Mouse (Mus musculus) heart, embryonic 11.5 days (tissue): ENCODE results near the gene Ifitm10. TPM values are rescaled to one million over a fixed set of nuclear protein-coding genes. Genes with fewer than 3 reads are reported as not detected.

Source experiments
- polyA plus RNA-seq: library from polyadenylated mRNA; unstranded; fragments of >200 nt; fragmentation: Nextera tagmentation; extraction: Ambion mirVana; gene quantifications from 2 replicates; pipeline ENCODE4 v1.2.1, GENCODE M21; 2014

Gene Ifitm10
- polyA plus RNA-seq, 1 experiment from 2014 or later = 7.6 TPM

Other genes with a start within 250 kb of the Ifitm10 start
- gene Gm39115, start 237.7 kb downstream of the Ifitm10 start, polyA plus RNA-seq = not detected in 2 replicates
- gene Gm45337, start 229.1 kb downstream of the Ifitm10 start, polyA plus RNA-seq = not detected in 2 replicates
- not detected in 2 replicates for gene Gm29735, start 216.6 kb downstream of the Ifitm10 start, polyA plus RNA-seq
- not detected in 2 replicates for gene Gm4553, start 208.0 kb downstream of the Ifitm10 start, polyA plus RNA-seq
- not detected in 2 replicates for gene Krtap5-2, start 197.7 kb downstream of the Ifitm10 start, polyA plus RNA-seq
- not detected in 2 replicates for gene Gm10153, start 183.4 kb downstream of the Ifitm10 start, polyA plus RNA-seq
- not detected in 2 replicates for gene Krtap5-3, start 172.4 kb downstream of the Ifitm10 start, polyA plus RNA-seq
- gene Gm7579, start 161.9 kb downstream of the Ifitm10 start, polyA plus RNA-seq = not detected in 2 replicates
- not detected in 2 replicates for gene Krtap5-5, start 143.8 kb downstream of the Ifitm10 start, polyA plus RNA-seq
- gene Gm40460, start 132.7 kb downstream of the Ifitm10 start, polyA plus RNA-seq = not detected in 2 replicates
- gene Gm2431, start 115.4 kb downstream of the Ifitm10 start, polyA plus RNA-seq = not detected in 2 replicates
- gene Gm4559, start 99.4 kb downstream of the Ifitm10 start, polyA plus RNA-seq = not detected in 2 replicates
- gene Krtap5-1, start 76.6 kb downstream of the Ifitm10 start, polyA plus RNA-seq = not detected in 2 replicates
- gene Krtap5-4, start 70.2 kb downstream of the Ifitm10 start, polyA plus RNA-seq = 0.26 TPM in 1 of 2 replicates, not detected in the other
- gene Gm49369, start 8.9 kb upstream of the Ifitm10 start, polyA plus RNA-seq = 1.9 TPM in 1 of 2 replicates, not detected in the other
- 378 and 446 TPM in 2 replicates for gene Ctsd, start 14.3 kb upstream of the Ifitm10 start, polyA plus RNA-seq
- 0.26 and 0.31 TPM in 2 replicates for gene Syt8, start 61.1 kb upstream of the Ifitm10 start, polyA plus RNA-seq
- gene Tnni2, start 68.1 kb upstream of the Ifitm10 start, polyA plus RNA-seq = 46.1 and 51.6 TPM in 2 replicates
- 31.4 and 32.1 TPM in 2 replicates for gene Lsp1, start 87.1 kb upstream of the Ifitm10 start, polyA plus RNA-seq
- gene Tnnt3, start 125.1 kb upstream of the Ifitm10 start, polyA plus RNA-seq = 16.0 and 16.3 TPM in 2 replicates
- 15.4 and 19.3 TPM in 2 replicates for gene Mrpl23, start 158.9 kb upstream of the Ifitm10 start, polyA plus RNA-seq